Mouse (Mus musculus) cerebellum, adult 2 months (tissue): ENCODE data around the gene Gid8. TPM values are rescaled to one million over a fixed set of nuclear protein-coding genes. Genes with fewer than 3 reads are reported as not detected.

Source experiments
- DNase-seq, 2 experiments: peaks; one replicate each; pipeline ENCODE4 v3.0.0; 2021
- H3K27ac ChIP-seq: fragments of 200-500 bp; 2 replicates; pipeline ENCODE4 v1.5.1; 2012; ENCODE audit warnings: low read length, control low read depth, inconsistent platforms; ENCODE audit not compliant: insufficient read depth
- H3K27me3 ChIP-seq: fragments of 200-500 bp; 2 replicates; pipeline ENCODE4 v1.6.1; 2012; ENCODE audit warnings: inconsistent platforms, mild to moderate bottlenecking, low read length, moderate library complexity; ENCODE audit not compliant: control insufficient read depth, insufficient read depth
- H3K4me1 ChIP-seq: fragments of 200-500 bp; 2 replicates; pipeline ENCODE4 v1.6.1; 2011; ENCODE audit warnings: low read length; ENCODE audit not compliant: control insufficient read depth, insufficient read depth
- H3K4me3 ChIP-seq: fragments of 200-500 bp; replicated peaks from 2 replicates; pipeline ENCODE3; 2011; ENCODE audit warnings: mild to moderate bottlenecking, low read depth, low read length, control low read depth; ENCODE audit not compliant: insufficient read depth
- CTCF ChIP-seq: fragments of 200-500 bp; IDR thresholded peaks from 2 replicates; pipeline ENCODE4 v1.5.1; 2011; ENCODE audit warnings: low read depth, mild to moderate bottlenecking, control low read depth, low read length, moderate library complexity, borderline replicate concordance; ENCODE audit not compliant: insufficient read depth
- POLR2A ChIP-seq: fragments of 200-500 bp; IDR thresholded peaks from 2 replicates; pipeline ENCODE4 v1.6.1; 2011; ENCODE audit warnings: low read length, control low read depth, borderline replicate concordance; ENCODE audit not compliant: insufficient read depth
- WGBS: fragments of 180-500 bp; shearing (Covaris S2); methylation state at CpG from one replicate; pipeline ENCODE4 v1.1.7; 2018; 5-methylcytosine and 5-hydroxymethylcytosine counted together
- polyA plus RNA-seq: library from polyadenylated mRNA; depleted of rRNA; stranded (reverse); fragments of >200 nt; gene quantifications from 2 replicates; pipeline ENCODE4 v1.2.3, GENCODE M21; 2012

The Gid8 gene
- polyA plus RNA-seq, 1 experiment, result 65.4 TPM

DNA sequence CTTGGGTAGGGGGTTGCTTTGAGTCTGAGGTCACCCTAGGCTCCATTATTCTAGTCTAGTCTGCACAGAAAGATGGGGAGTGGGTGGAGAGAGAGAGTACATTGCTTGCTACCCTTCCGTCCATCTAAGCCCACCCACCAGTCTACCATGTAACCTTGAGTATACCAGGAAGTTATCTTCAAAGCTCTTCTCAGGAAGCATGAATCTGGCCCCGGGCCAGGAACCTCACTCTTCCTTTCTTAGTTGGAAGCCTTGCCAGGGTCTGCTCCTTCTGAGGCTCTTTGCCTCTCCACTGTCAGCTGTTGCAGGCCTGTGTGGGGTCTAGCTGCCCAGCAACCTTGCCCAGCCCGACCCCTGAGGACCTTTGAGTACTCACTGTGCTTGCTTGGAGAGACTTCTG lies 21.1 kb downstream of the Gid8 start:
- H3K4me3 ChIP-seq, result no peak overlapping the region
- H3K27me3 ChIP-seq, result no peaks in the 10 kb centered on the region
- H3K27ac ChIP-seq, result no peak overlapping the region
- 55% methylated on average over 3 of the region's 3 CpGs for WGBS
- DNase-seq, result no peak
- H3K4me1 ChIP-seq, result no peaks in the 10 kb centered on the region
- TF ChIP-seq POLR2A, result no peak
- TF ChIP-seq CTCF, result no peak

GRCm38 (mm10) chr2:180731984-180732383 lies 22.1 kb downstream of the Gid8 start:
- WGBS, result 74% methylated on average over 6 of the region's 6 CpGs
- no peak for TF ChIP-seq CTCF
- TF ChIP-seq POLR2A, result no peak
- Histone ChIP-seq H3K4me1 (no peaks in the 10 kb centered on the region), H3K4me3 (no peak overlapping the region), H3K27me3 (no peaks in the 10 kb centered on the region), H3K27ac (no peak overlapping the region)
- DNase-seq, result no peak

- DNase-seq, result no peak
- Histone ChIP-seq H3K4me3 (no peak overlapping the region), H3K4me1 (no peaks in the 10 kb centered on the region), H3K27me3 (no peaks in the 10 kb centered on the region), H3K27ac (no peak overlapping the region)
- 76% methylated on average over 7 of the region's 7 CpGs for WGBS
- TF ChIP-seq POLR2A (no peak), CTCF (no peak)
Observed at GRCm38 (mm10) chr2:180735232-180735631, 25.3 kb downstream of the Gid8 start.

DNA sequence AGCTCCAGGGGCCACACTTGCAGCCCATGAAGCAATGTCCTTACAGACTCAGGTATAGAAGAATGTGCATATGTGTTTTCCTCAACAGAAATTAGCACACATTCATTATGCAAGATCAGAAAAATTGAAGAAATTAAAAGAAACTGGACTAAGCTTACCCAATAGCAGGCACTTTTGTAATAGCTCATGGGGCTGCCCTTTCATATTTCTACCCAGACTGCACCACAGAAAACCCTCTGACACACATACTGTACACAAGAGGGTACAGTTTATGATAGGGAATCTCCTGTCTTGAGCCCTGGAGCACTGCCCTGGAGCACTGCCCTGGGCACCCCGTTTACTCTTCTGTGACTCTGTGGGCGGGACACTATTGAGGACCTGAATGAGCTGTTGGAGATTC lies 28.1 kb downstream of the Gid8 start:
- TF ChIP-seq CTCF, result no peak
- TF ChIP-seq POLR2A, result no peak
- WGBS, result 63% methylated on average over 2 of the region's 2 CpGs
- H3K27ac ChIP-seq, result no peak overlapping the region
- H3K4me1 ChIP-seq, result no peaks in the 10 kb centered on the region
- no peak for DNase-seq
- H3K27me3 ChIP-seq, result no peaks in the 10 kb centered on the region
- H3K4me3 ChIP-seq, result no peak overlapping the region

DNA sequence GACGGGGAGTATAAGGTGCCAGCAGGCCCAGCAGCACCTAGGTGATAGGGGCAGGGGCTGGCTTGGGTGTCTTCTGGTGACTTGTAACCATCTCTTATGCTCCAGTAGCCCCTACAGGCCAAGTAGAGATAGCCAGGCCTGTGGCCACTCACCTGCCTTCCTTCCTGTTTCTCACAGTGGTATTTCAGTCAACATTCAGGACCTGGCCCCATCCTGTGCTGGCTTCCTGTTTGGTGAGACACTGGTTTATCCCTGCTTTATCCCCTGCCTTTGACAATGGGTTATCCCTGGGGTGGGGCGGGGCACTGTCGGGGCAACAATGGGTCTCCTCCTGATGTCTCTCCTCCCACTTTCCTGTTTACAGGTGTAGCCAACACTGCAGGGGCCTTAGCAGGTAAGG lies 30.4 kb downstream of the Gid8 start:
- DNase-seq, result no peak
- H3K4me1 ChIP-seq, result no peaks in the 10 kb centered on the region
- H3K27me3 ChIP-seq, result no peaks in the 10 kb centered on the region
- no peak overlapping the region for H3K4me3 ChIP-seq
- 40% methylated on average over 3 of the region's 3 CpGs for WGBS
- TF ChIP-seq CTCF, result no peak
- TF ChIP-seq POLR2A, result no peak
- H3K27ac ChIP-seq, result no peak overlapping the region

DNA sequence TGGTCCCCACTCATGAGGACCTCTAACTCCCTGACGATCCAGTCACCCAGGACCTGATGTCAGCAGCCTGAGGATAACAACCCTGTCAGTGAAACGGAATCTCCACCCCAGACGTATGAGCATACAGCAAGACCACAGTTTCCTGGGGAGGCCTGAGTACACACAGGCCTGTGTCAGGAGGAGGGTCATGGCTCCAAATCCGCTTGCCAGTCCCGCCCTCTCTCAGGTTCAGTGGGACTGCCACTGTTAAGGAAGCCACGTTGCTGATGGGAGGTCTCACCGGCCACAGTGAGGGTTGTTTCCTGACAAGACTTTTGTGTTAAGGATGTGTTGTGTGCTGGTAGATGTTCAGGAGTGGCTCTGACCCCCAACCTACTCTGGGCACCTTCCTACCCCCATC lies 31.5 kb downstream of the Gid8 start:
- 76% methylated on average over 7 of the region's 7 CpGs for WGBS
- Histone ChIP-seq H3K27ac (no peak overlapping the region), H3K4me1 (no peaks in the 10 kb centered on the region), H3K27me3 (no peaks in the 10 kb centered on the region), H3K4me3 (no peak overlapping the region)
- TF ChIP-seq POLR2A, result no peak
- TF ChIP-seq CTCF, result no peak
- no peak for DNase-seq

GRCm38 (mm10) chr2:180742820-180743219 lies 32.9 kb downstream of the Gid8 start:
- WGBS, result 79% methylated on average over 6 of the region's 6 CpGs
- Histone ChIP-seq H3K27ac (no peak overlapping the region), H3K27me3 (no peaks in the 10 kb centered on the region), H3K4me3 (no peak overlapping the region), H3K4me1 (no peaks in the 10 kb centered on the region)
- no peak for DNase-seq
- TF ChIP-seq CTCF, result no peak
- TF ChIP-seq POLR2A, result no peak

- no peaks in the 10 kb centered on the region for H3K27me3 ChIP-seq
- TF ChIP-seq POLR2A (no peak), CTCF (no peak)
- H3K27ac ChIP-seq, result no peak overlapping the region
- H3K4me3 ChIP-seq, result no peak overlapping the region
- no peaks in the 10 kb centered on the region for H3K4me1 ChIP-seq
- WGBS, result 91% methylated on average over 2 of the region's 2 CpGs
- DNase-seq, result no peak
Observed at GRCm38 (mm10) chr2:180743321-180743720, 33.4 kb downstream of the Gid8 start.

GRCm38 (mm10) chr2:180745248-180745927 lies 35.5 kb downstream of the Gid8 start:
- 33% methylated on average over 17 of the region's 17 CpGs for WGBS
- no peak for TF ChIP-seq POLR2A
- TF ChIP-seq CTCF, result peak; percentile 100
- H3K4me1 ChIP-seq, result no peaks in the 10 kb centered on the region
- H3K27me3 ChIP-seq, result no peaks in the 10 kb centered on the region
- no peak overlapping the region for H3K4me3 ChIP-seq
- DNase-seq, result peak; percentile 74 to 84
- H3K27ac ChIP-seq, result no peak overlapping the region
